Mouse (Mus musculus) testis, adult 2 months (tissue): ENCODE data around the gene Neurl4.

Source experiments
- CTCF ChIP-seq: fragments of 200-500 bp; IDR thresholded peaks from 2 replicates; pipeline ENCODE4 v1.5.1; 2012; ENCODE audit warnings: low read depth, mild to moderate bottlenecking, inconsistent platforms, low read length, moderate library complexity; ENCODE audit not compliant: control insufficient read depth, insufficient read depth, insufficient replicate concordance
- POLR2A ChIP-seq: fragments of 200-500 bp; IDR thresholded peaks from 2 replicates; pipeline ENCODE4 v1.6.1; 2012; ENCODE audit warnings: low read depth, mild to moderate bottlenecking, inconsistent platforms, low read length, moderate library complexity; ENCODE audit not compliant: control insufficient read depth

DNA sequence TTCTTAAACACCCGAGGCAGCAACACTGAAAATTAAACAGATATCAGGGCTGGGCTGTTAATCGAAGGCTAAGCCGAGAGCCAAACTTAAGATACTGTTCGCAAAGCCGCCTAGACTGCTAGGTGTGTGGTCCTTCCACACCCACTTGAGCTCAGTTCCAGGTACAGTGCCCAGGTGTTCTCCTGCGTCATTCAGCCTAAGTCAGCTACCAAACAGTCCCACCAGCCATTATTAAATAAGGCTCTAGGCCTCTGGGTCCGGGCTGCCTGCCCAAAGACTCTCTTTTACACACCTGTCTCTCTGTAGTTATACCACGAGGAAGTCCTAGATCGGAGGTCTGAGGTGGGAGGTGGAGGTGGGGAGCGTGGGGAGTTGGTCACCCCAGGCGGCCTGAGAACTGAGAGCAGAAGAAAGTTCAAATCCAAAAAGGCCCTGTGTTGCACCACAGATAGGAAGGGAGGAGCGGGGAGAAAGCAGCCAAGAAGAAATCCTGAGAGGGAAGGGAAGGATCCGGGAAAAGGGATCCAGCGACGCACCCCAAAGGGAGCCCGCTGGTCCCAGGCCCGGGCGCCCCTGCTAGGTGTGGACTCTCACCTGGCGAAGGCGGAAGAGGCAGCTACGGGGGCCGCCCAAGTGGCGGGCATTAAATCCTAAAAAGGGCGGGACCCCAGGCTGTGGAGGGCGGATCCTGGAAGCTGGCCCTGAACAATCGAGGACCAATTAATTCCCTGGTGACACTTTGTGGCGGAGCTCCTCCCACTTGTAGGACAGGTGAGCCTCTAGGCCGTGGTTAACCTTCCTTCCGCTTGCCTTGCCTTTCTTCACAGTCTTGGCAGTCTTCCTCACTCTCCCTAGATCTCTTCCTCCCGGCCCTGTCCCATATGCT, 42.5 kb upstream of the Neurl4 start, which contains the start of gene Tnk1:
- no peak for TF ChIP-seq CTCF
- TF ChIP-seq POLR2A = no peak
